Mouse (Mus musculus): ENCODE measurements around the gene Ugt1a10.
A peak's percentile ranks its signal among the peaks of the same experiment; 100 is the strongest.

Ugt1a10 gene

DNA sequence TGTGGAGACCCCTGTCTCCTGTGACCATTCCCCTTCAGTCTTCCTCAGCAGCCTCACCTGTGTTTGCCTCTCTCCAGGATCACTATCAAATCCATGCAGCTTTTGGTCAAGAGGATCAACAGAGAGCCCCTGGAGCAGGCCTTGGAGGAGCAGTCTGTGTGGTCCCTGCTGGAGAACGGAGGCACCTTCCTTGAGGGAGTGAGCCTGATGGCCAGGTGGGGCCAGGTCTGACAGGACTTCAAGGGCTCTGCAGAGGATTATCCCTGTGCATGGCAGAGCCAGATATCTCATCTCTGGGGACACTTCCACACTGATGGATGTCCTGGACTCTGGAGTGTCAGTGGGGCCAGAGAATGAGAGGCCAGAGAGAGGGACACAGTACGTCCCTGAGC lies 200.3 kb downstream of the Ugt1a10 start:
- DNase-seq (ENCODE audit: low spot score), result no peak

DNA sequence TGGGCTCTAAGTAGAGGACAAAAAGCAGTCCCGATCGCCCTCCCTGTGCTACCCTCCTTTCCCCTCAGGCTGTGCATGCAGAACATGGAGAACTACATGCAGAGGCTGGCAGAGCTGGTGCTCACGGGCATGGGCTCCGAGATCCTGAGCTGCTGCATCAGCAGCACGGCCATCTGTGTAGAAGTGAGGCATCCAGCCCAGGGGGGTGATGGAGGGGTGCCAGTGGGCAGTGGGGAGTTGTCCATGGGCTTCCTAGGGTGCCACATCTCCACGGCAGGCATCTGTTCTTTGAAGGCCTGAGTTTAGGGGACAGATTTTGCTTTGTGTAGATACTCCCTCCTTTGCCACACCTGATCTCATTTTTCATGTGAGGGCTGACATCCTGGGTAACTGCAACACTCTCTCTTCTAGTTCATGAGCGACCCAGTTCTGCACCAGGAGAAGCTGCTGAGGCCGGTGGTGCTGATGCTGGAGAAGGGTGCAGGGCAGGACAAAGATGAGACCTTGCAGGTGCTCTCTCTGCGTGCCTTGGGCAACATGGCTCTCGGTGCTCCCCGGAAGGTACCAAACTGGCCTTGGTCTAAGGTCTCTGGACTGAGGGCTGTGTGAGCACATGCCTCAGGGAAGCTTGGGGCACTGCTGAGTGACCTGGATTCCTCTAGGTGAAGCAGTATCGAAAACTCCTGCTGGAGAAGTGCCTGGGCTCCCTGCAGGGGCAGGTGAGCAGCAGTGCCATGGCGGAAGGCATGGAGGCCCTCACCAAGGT lies 201.0 kb downstream of the Ugt1a10 start:
- DNase-seq (ENCODE audit: low spot score), result no peak

DNA sequence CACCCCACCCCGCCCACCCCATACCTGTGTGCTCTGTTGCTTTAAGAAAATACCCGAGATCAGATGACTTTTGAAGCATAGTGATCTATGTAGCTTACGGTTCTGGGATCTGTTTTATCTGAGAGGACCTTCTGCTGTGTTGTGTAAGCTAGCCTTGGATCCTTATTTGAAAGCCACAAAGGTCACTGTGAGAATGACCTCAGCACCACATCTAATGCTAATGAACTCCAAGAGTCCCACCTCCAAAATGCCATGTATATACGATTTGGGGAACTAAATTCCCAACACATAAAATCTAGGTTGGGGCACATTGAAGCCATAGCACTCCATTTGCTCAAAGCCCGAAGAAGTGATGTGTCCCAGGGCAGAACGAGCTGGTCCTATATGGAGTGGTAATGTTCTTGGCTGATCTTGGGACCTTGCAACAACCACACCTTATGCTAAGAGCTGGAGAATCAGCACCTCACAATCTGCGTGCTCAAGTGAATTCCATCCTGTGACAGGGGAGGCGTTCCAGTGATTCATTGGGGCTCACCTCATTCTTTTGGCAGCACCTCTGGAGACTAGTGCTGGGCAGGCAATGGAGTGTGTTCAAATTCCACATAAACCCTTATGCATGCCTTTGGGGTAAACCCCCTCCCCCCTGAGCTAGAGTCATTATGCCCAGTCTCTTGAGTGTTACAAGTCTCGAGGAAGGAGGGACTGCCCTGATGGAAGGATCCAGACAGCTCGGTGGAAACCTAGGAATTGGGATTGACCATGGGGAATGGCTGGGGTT lies 201.9 kb downstream of the Ugt1a10 start:
- DNase-seq (ENCODE audit: low spot score), result no peak

DNA sequence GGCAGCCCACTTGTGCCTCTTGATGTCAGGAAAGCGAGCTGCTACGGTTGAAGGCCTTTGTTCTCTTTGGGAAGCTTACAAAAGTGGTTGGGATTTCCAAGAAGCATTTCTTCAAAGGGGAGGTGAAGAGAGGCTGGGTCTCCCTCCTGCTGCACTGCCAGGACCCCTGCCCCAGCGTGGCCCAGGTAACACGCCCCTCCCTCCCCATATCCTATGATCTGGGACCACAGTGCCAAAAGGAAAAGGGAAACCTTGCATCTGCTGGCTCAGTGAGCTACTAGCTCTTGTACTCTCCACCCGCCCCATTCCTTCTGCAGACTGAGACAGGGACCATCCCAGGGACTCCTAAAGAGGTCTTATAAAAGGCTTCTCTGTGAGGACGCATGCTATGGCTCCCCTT lies 202.5 kb downstream of the Ugt1a10 start:
- DNase-seq (ENCODE audit: low spot score), result no peak

DNA sequence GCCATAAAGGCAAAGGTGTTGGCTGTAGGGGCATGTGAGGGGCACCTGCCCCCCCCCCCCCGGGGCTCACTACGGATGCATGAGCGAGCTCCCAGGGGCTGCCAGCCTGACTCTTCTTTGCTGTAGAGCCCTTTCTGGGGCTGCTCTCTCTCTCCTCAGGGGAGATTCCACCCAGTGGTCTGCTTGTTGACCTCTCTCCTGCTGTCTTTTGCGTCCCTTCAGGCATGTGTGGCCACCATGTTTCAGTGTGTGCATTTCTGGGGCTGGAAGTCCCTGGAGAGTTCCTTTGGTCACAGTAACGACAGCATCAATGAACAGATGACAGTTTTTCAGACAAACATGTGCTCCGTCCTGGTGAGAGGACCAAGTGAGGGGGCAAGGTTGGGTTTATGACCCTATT lies 203.2 kb downstream of the Ugt1a10 start:
- no peak for DNase-seq (ENCODE audit: low spot score)

DNA sequence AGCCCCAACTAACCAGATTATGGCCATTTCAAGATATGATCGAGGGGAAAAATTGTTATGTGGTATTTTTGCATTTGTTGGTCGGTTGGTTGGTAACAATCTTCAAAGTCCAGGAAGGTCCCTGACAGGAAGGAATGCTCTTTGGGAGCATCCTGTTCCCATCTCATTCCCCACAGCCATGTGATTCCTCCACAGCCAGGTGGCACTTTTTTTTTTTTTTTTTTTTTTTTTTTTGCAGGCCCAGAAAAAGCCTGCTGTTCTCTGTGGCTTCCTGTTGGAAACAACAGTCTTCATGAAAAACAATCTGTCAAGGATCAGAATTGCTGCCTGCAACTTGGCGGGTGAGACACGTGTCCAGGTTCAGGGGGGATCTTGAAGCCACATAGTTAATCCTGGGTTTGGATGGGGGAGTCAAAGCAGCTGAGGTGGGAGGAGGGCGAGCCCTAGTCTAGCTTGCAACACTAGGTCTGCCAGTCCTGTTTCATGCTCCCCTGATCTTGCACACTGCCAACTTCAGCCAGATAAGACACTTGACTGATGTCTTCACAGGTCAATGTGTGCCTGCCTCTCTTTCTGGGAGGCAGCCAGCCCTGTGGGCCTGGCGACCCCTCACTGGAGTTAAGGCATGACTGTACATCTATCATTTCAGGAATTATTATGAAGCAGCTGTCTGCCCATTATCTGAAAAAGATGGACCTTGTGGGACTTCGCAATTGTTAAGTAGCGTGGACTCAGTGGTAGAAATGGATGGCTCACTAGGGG lies 203.9 kb downstream of the Ugt1a10 start:
- peak; percentile 75 for DNase-seq (ENCODE audit: low spot score)

DNA sequence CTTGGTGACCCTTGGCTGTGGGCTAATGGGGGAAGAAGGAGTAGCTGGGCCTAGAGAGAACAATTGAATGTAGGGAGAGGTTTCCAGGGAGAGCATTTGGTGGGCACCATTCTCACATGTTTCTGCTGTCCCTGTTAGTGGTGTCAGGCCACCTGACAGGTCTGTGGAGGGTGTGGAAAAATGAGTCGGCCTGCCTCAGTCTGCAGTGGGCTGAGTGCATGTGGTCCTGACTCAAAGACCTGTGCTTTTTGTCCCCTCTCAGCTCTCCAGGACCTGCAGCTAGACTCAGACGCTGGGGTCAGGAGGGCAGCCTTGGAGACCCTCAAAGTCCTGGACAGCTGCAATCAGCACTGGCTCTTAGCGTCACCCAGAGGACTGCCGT lies 204.4 kb downstream of the Ugt1a10 start:
- DNase-seq (ENCODE audit: low spot score), result no peak

DNA sequence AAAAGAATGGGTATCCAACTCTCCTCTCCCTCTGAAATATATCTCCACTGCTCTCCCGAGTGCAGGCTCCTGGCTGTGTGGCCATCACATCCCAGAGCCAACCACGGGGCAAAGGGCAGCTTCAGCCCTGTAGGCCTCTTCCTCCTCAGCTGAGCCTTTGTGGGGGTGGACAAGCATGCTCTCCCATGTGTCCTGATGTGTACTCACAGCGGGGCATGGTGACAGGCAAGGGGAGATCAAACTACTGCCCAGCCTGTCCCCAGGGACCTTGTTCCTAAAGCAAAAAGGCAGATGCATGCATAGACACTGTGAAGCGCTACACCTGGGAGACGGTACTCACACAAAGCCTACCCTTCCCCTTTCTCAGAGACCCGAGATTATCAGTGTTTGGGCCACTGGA lies 204.9 kb downstream of the Ugt1a10 start:
- DNase-seq (ENCODE audit: low spot score), result no peak

DNA sequence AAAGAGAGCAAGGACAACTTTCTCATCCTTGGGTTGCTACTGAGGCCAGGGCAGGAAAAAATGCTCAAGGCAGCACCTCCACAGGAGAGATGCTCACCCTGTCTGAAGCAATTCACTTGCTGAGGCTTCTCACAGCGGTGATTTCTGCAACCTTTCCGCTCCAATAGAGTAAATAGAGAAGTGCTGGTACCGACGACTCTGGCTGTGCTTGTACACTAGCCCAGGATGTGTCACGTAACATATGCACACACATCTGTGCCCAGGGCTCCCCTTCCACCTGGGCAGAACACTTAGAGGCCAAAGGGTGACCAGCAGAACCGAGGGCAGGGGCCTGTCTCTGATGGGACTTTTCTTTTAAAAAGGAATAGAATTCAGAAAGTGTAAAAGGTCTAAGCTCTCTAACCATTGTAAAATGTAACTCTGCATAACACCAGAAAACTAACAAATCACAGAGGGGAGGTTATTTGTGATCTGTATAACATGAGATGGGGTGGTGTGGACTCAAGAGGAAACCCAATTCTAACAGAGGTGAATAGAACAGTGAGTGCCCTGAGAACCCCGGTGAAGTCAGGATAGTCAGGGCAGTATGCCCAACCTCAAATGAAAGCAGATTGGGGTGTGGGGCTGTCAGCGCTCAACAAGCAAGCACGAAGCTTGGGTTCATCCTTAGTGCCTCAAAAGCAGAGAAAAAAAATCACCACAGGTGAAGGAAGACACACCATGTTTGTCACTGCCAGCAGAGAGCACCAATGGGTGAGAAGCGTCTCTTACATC lies 205.6 kb downstream of the Ugt1a10 start:
- no peak for DNase-seq (ENCODE audit: low spot score)

DNA sequence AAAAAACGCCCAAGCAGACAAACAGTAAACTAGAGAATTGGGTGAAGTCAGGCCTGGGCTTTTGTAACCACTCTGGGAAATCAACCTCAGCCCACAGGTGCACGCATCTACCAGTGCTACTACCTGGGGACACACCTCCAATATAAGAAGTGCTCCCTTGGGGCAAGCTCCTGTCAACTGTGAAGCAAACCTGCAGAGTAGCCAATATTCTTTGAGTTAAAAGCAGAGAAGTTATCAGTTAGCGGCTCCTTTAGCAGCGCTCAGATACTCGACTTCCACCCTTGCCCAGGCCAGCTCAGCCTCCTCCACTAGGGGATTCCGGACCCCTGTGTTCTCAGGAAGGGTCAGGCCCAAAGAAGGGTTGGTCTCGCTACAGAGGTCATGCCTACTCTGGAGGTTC lies 206.5 kb downstream of the Ugt1a10 start:
- peak; percentile 57 for DNase-seq (ENCODE audit: low spot score)

DNA sequence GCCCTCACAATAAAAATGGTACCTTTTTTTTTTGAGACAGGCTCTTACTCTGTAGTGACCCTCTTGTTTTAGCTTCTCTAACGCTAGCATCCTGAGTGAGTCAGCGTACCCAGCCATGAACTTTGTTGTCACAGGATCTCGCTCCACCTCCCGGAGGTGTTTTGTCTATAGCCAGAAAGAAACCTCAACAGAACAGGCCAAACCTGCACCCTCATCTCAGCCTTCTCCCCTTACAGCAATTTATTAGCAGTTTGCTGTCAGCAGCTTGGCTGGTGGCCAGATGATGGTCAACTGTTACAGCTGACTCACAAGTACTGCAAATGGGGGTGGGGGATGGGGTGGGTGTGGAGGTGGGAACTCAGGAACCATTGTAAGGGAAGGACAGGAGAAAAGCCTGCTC lies 207.1 kb downstream of the Ugt1a10 start:
- DNase-seq (ENCODE audit: low spot score), result peak; percentile 99

DNA sequence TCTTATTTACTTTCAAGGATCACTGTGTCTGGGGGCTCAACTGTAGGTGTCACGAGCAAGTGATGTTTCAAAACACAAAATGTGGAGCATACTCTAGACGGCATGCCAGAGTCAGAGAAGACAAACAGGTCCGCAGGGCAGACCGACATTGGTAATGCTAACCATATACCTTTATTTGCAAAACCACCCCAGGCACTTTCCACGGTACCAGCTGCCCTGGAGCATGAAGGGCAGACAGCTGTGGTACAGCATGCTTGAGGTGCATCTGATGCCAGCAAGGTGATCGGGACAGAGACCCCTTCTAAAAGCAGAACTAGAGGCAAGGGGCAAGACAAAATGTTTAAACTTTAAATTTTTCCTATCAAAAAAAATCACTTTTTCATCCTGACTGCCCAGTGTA lies 207.8 kb downstream of the Ugt1a10 start:
- no peak for DNase-seq (ENCODE audit: low spot score)

DNA sequence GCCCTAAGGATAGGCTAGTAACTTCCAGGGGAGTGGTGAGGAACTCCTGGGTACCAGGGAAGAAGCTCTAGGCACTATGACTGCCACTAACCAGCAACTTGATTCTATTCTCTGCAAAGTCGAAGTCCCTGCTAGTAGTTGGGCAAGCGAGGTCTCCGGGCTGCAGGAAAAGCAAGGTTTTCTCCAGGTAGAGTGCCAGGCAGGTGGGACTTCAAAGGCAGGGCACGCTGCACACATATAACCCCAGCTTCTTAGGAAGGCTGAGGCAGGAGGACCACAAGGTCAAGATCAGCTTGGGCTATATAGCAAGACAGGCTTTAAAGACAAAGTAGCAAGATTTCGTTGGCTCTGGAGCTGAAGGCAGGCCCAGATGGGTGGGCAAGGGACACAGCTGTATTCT lies 208.6 kb downstream of the Ugt1a10 start:
- no peak for DNase-seq (ENCODE audit: low spot score)

DNA sequence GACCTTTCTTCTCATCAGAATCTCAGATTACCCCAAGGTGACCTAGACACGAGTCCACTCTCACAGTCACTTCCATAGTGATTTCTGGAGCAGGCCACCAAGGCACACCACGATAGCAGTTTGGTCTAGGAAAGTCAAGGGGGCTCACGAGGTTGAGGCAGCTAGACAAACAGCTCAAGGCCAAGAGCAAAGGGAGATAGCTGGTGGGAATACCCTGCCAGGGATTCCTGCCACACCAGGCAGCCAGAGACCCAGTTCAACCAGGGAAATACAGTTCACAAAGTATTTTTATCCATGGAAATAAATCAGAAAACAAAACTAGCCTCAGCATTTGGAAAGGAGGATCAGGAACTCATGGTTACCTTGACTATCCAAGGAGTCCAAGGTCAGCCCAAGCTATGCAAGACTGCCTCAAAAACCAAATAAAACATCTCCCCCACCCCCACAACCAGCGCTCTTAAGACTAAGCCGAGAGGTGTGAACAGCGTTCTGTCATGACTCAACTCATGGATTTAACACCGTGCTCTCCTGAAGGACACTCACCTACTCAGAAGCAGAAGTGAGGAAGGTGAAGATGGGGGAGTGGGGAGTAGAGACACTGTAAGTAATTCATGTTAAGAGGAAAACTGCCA lies 209.2 kb downstream of the Ugt1a10 start:
- no peak for DNase-seq (ENCODE audit: low spot score)

DNA sequence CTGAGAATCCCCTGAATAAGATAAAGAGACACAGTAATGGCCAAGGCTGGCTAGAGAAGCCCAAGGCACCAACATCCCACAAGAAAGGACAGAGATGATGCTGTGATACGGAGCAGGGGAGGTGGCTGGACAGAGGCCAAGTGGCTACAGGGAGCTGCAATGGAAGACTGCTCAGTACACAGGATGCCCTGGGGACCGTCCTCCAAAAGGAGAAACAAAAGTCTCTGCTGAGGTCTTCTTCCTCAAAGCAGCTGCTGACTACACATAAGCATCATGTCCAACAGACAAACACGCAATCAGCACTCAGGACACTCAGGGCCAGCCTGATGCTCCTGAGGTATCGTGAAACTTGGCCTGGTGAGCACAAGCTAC lies 209.7 kb downstream of the Ugt1a10 start:
- DNase-seq (ENCODE audit: low spot score), result no peak

DNA sequence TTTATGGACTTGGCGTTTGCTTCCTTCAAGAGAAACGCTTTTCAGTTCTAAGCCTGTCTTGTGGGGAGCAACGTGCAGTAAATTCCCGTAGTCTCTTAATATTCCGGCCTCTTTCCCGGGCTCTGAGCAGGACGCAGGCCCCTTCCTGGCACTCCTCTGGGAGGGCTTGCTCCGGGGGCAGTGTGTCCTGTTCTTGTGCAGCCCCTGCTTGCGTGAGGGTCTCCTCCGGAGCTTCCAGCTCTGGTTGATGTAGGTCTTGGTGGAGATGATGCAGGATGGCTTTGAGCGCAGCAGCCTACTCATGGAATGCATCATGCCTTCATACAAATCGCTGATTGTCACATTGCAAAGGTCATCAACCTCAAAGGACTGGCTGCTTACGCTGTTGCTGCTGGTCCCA lies 210.9 kb downstream of the Ugt1a10 start:
- no peak for DNase-seq (ENCODE audit: low spot score)

DNA sequence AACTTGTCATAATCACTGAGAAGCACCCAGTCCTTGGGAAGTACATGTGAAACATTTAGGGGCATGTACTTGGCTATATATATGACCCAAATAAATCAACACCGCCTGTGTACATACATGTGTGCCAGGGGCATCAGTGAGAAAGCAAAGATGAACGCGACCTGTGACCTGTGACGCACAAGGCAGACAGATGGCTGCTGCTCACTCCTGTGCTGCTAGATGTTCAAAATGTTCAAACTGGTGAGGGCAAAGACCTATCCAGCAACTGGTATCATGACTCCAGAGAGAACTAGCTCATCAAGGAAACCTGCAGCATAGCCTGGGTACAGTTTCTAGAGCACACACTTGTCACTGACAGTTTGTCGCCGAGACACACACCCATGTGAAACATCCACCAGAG lies 212.3 kb downstream of the Ugt1a10 start:
- DNase-seq (ENCODE audit: low spot score), result no peak

DNA sequence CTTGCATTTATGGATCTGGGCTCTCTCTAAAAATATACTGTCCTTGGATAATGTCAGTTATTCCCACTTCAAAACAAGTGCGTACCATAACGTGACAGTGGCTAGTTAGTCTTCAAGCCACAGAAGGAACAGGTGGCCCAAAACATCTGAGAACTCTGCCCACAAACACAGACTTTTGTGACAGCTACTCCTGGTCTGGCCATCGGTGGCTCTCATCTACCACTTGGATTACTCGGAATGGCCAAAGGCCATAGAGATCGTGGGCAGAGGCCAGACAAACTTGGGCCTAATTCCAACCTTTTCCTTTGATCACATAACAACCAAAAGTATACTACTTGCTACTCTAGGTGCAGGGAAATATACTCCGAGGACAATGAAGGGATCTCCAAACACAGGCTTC lies 212.9 kb downstream of the Ugt1a10 start:
- no peak for DNase-seq (ENCODE audit: low spot score)

Data from urinary bladder, postnatal 25 days (tissue).